Mouse (Mus musculus): ENCODE data around the gene Zfp277. TPM values are rescaled to one million over a fixed set of nuclear protein-coding genes. Genes with fewer than 3 reads are reported as not detected.

Gene Zfp277
- polyA plus RNA-seq, 1 experiment from 2014 or later = 40.0 TPM

DNA sequence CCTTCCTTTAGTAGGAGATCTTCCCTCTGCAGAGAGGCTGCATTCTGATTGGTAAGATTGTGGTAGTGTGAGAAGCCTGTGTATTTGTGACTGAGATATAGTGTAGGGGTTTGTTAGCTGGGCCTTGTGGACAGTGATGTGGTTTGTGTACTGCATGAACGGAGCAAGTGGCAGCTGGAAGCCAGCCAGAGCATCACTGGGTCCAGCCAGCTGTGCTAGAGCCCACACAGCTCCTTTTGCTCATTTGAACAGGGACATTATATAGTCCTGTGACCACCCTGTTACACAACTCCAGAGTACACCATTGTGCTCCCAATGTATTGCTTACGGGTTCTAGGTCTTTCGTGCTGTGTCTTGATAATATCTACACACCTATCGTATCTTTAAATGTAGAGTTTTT, 22.5 kb upstream of the Zfp277 start:
- ATAC-seq (ENCODE audit: low FRiP score) (no peak), DNase-seq (ENCODE audit: low spot score, missing footprints) (no peak)
- WGBS = 86% methylated on average over 4 of the region's 4 CpGs
- no peak overlapping the region for H3K27ac ChIP-seq (ENCODE audit: low read depth, low read length)
- H3K27me3 ChIP-seq (ENCODE audit: control insufficient read depth, insufficient read depth, low read length) = no peaks in the 10 kb centered on the region
- no peak overlapping the region for H3K9ac ChIP-seq (ENCODE audit: low read length)
- H3K9me3 ChIP-seq (ENCODE audit: control insufficient read depth, low read length) = no peaks in the 10 kb centered on the region
- peaks cover 2% of the 10 kb centered on the region; the same call in 1 of the 2 replicates for H3K4me1 ChIP-seq (ENCODE audit: control insufficient read depth, insufficient read depth, low read length)
- no peaks in the 10 kb centered on the region for H3K36me3 ChIP-seq (ENCODE audit: control insufficient read depth, insufficient read depth, low read length)
- H3K4me3 ChIP-seq (ENCODE audit: low read depth, low read length) = no peak overlapping the region
- H3K4me2 ChIP-seq = no peak overlapping the region

- Histone ChIP-seq H3K9ac (ENCODE audit: low read length) (no peak overlapping the region), H3K9me3 (ENCODE audit: control insufficient read depth, low read length) (no peaks in the 10 kb centered on the region), H3K27me3 (ENCODE audit: control insufficient read depth, insufficient read depth, low read length) (no peaks in the 10 kb centered on the region), H3K36me3 (ENCODE audit: control insufficient read depth, insufficient read depth, low read length) (no peaks in the 10 kb centered on the region), H3K4me2 (no peak overlapping the region), H3K4me1 (ENCODE audit: control insufficient read depth, insufficient read depth, low read length) (peaks cover 2% of the 10 kb centered on the region; the same call in 1 of the 2 replicates), H3K4me3 (ENCODE audit: low read depth, low read length) (no peak overlapping the region), H3K27ac (ENCODE audit: low read depth, low read length) (no peak overlapping the region)
- ATAC-seq (ENCODE audit: low FRiP score) = no peak
- no peak for DNase-seq (ENCODE audit: low spot score, missing footprints)
- 69% methylated on average over 6 of the region's 6 CpGs for WGBS
These were observed 18.6 kb upstream of the Zfp277 start for GRCm38 (mm10) chr12:40464282-40464681.

GRCm38 (mm10) chr12:40463828-40464227, 18.1 kb upstream of the Zfp277 start:
- Histone ChIP-seq H3K27ac (ENCODE audit: low read depth, low read length) (no peak overlapping the region), H3K9me3 (ENCODE audit: control insufficient read depth, low read length) (no peaks in the 10 kb centered on the region), H3K36me3 (ENCODE audit: control insufficient read depth, insufficient read depth, low read length) (no peaks in the 10 kb centered on the region), H3K4me1 (ENCODE audit: control insufficient read depth, insufficient read depth, low read length) (peaks cover 2% of the 10 kb centered on the region; the same call in 1 of the 2 replicates), H3K4me3 (ENCODE audit: low read depth, low read length) (no peak overlapping the region), H3K9ac (ENCODE audit: low read length) (no peak overlapping the region), H3K27me3 (ENCODE audit: control insufficient read depth, insufficient read depth, low read length) (no peaks in the 10 kb centered on the region), H3K4me2 (no peak overlapping the region)
- no peak for ATAC-seq (ENCODE audit: low FRiP score)
- no peak for DNase-seq (ENCODE audit: low spot score, missing footprints)
- 66% methylated on average over 2 of the region's 2 CpGs for WGBS

DNA sequence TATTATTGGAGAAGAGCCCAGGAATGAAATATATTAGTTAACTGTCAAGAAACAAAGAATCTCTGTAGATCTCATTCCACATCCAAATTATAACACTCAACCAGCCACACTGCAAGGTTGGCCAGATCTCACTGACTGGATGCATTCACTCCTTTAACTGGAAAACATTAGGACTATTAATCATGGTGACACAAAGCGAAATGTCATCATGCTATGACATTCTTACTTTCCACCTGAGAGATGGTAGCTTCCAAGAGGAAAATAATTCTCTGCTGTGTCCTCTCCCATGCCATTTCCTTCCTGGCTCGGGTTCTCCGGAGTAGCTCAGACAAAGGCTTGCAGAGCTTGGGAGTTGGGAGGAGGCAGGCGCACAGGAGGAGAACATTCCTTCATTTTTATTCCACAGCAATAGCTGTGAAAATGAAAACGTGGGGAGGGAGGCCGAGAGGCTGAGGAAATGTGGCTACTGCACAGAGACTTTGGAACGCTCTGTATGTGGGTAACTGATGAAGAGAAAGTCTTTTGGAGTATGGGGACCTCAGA, 17.1 kb upstream of the Zfp277 start:
- WGBS = 58% methylated on average over 7 of the region's 7 CpGs
- no peak overlapping the region for H3K4me2 ChIP-seq
- no peaks in the 10 kb centered on the region for H3K9me3 ChIP-seq (ENCODE audit: control insufficient read depth, low read length)
- H3K9ac ChIP-seq (ENCODE audit: low read length) = no peak overlapping the region
- H3K27ac ChIP-seq (ENCODE audit: low read depth, low read length) = no peak overlapping the region
- no peaks in the 10 kb centered on the region for H3K36me3 ChIP-seq (ENCODE audit: control insufficient read depth, insufficient read depth, low read length)
- no peaks in the 10 kb centered on the region for H3K27me3 ChIP-seq (ENCODE audit: control insufficient read depth, insufficient read depth, low read length)
- peaks cover 2% of the 10 kb centered on the region; the same call in 1 of the 2 replicates for H3K4me1 ChIP-seq (ENCODE audit: control insufficient read depth, insufficient read depth, low read length)
- no peak overlapping the region for H3K4me3 ChIP-seq (ENCODE audit: low read depth, low read length)
- DNase-seq (ENCODE audit: low spot score, missing footprints) (no peak), ATAC-seq (ENCODE audit: low FRiP score) (no peak)

- H3K36me3 ChIP-seq (ENCODE audit: control insufficient read depth, insufficient read depth, low read length) = no peaks in the 10 kb centered on the region
- no peaks in the 10 kb centered on the region for H3K4me1 ChIP-seq (ENCODE audit: control insufficient read depth, insufficient read depth, low read length)
- ATAC-seq (ENCODE audit: low FRiP score) (no peak), DNase-seq (ENCODE audit: low spot score, missing footprints) (no peak)
- no peak overlapping the region for H3K27ac ChIP-seq (ENCODE audit: low read depth, low read length)
- no peaks in the 10 kb centered on the region for H3K9me3 ChIP-seq (ENCODE audit: control insufficient read depth, low read length)
- no peaks in the 10 kb centered on the region for H3K27me3 ChIP-seq (ENCODE audit: control insufficient read depth, insufficient read depth, low read length)
- no peak overlapping the region for H3K9ac ChIP-seq (ENCODE audit: low read length)
- no peak overlapping the region for H3K4me3 ChIP-seq (ENCODE audit: low read depth, low read length)
- no peak overlapping the region for H3K4me2 ChIP-seq
- 75% methylated on average over 6 of the region's 6 CpGs for WGBS
These were observed 14.1 kb upstream of the Zfp277 start for GRCm38 (mm10) chr12:40459673-40460265.

- no peak overlapping the region for H3K27ac ChIP-seq (ENCODE audit: low read depth, low read length)
- WGBS = 68% methylated on average over 3 of the region's 3 CpGs
- DNase-seq (ENCODE audit: low spot score, missing footprints) (no peak), ATAC-seq (ENCODE audit: low FRiP score) (no peak)
- no peak overlapping the region for H3K9ac ChIP-seq (ENCODE audit: low read length)
- no peak overlapping the region for H3K4me3 ChIP-seq (ENCODE audit: low read depth, low read length)
- no peaks in the 10 kb centered on the region for H3K9me3 ChIP-seq (ENCODE audit: control insufficient read depth, low read length)
- H3K27me3 ChIP-seq (ENCODE audit: control insufficient read depth, insufficient read depth, low read length) = no peaks in the 10 kb centered on the region
- no peaks in the 10 kb centered on the region for H3K36me3 ChIP-seq (ENCODE audit: control insufficient read depth, insufficient read depth, low read length)
- H3K4me1 ChIP-seq (ENCODE audit: control insufficient read depth, insufficient read depth, low read length) = no peaks in the 10 kb centered on the region
- no peak overlapping the region for H3K4me2 ChIP-seq
These were observed 13.3 kb upstream of the Zfp277 start for GRCm38 (mm10) chr12:40458977-40459376.

DNA sequence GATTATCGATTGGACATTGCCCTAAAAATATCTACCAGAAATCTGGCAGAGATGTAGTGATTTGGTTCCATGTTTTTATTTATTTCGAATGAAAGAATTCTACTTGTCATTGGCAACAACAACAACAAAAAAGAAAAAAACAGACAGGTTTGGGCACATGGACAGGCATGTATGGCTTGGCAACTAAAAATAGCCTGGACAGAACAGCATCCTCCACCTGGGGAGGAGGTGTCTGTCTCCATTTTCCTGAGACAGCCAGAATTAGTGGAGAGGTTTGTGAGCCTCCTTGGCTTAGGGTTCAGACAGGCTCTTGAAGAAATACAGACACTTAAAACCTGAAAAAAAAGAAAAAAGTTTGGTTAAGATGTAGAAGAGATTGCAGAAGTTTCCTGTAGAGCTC, 10.8 kb upstream of the Zfp277 start:
- WGBS = 89% methylated on average over 2 of the region's 2 CpGs
- no peaks in the 10 kb centered on the region for H3K36me3 ChIP-seq (ENCODE audit: control insufficient read depth, insufficient read depth, low read length)
- H3K4me1 ChIP-seq (ENCODE audit: control insufficient read depth, insufficient read depth, low read length) = no peaks in the 10 kb centered on the region
- H3K27ac ChIP-seq (ENCODE audit: low read depth, low read length) = no peak overlapping the region
- H3K9ac ChIP-seq (ENCODE audit: low read length) = no peak overlapping the region
- H3K4me3 ChIP-seq (ENCODE audit: low read depth, low read length) = no peak overlapping the region
- no peaks in the 10 kb centered on the region for H3K27me3 ChIP-seq (ENCODE audit: control insufficient read depth, insufficient read depth, low read length)
- ATAC-seq (ENCODE audit: low FRiP score) = no peak
- no peak for DNase-seq (ENCODE audit: low spot score, missing footprints)
- no peaks in the 10 kb centered on the region for H3K9me3 ChIP-seq (ENCODE audit: control insufficient read depth, low read length)
- H3K4me2 ChIP-seq = no peak overlapping the region

GRCm38 (mm10) chr12:40449119-40449795, 3.6 kb upstream of the Zfp277 start:
- 76% methylated on average over 9 of the region's 9 CpGs for WGBS
- Histone ChIP-seq H3K36me3 (ENCODE audit: control insufficient read depth, insufficient read depth, low read length) (no peaks in the 10 kb centered on the region), H3K4me2 (no peak overlapping the region), H3K27me3 (ENCODE audit: control insufficient read depth, insufficient read depth, low read length) (no peaks in the 10 kb centered on the region), H3K9me3 (ENCODE audit: control insufficient read depth, low read length) (no peaks in the 10 kb centered on the region), H3K4me1 (ENCODE audit: control insufficient read depth, insufficient read depth, low read length) (peaks cover 14% of the 10 kb centered on the region), H3K9ac (ENCODE audit: low read length) (no peak overlapping the region), H3K27ac (ENCODE audit: low read depth, low read length) (no peak overlapping the region), H3K4me3 (ENCODE audit: low read depth, low read length) (no peak overlapping the region)
- ATAC-seq (ENCODE audit: low FRiP score) (no peak), DNase-seq (ENCODE audit: low spot score, missing footprints) (no peak)

- ATAC-seq (ENCODE audit: low FRiP score) = no peak
- Histone ChIP-seq H3K4me2 (peak overlapping the region; percentile 89), H3K27ac (ENCODE audit: low read depth, low read length) (no peak overlapping the region), H3K4me1 (ENCODE audit: control insufficient read depth, insufficient read depth, low read length) (peaks cover 14% of the 10 kb centered on the region), H3K4me3 (ENCODE audit: low read depth, low read length) (peak overlapping the region; percentile 63), H3K9me3 (ENCODE audit: control insufficient read depth, low read length) (no peaks in the 10 kb centered on the region), H3K27me3 (ENCODE audit: control insufficient read depth, insufficient read depth, low read length) (no peaks in the 10 kb centered on the region), H3K36me3 (ENCODE audit: control insufficient read depth, insufficient read depth, low read length) (no peaks in the 10 kb centered on the region), H3K9ac (ENCODE audit: low read length) (peak overlapping the region; percentile 90; the same call in 1 of the 2 replicates)
- 17% methylated on average over 10 of the region's 10 CpGs for WGBS
- DNase-seq (ENCODE audit: low spot score, missing footprints) = no peak
These were observed 2.1 kb upstream of the Zfp277 start for GRCm38 (mm10) chr12:40447561-40448355.
